Mouse (Mus musculus) liver (tissue): ENCODE data around the gene Clstn3.
"Not testable (repeated sequence)": the region's sequence is repeated elsewhere in the genome, so short reads cannot be mapped to it uniquely, and the experiment has no call there.

Experiments used
- DNase-seq: peaks from one replicate; pipeline ENCODE4 v3.0.0-alpha.2; 2020; ENCODE audit warnings: mixed read lengths

Clstn3 gene

DNA sequence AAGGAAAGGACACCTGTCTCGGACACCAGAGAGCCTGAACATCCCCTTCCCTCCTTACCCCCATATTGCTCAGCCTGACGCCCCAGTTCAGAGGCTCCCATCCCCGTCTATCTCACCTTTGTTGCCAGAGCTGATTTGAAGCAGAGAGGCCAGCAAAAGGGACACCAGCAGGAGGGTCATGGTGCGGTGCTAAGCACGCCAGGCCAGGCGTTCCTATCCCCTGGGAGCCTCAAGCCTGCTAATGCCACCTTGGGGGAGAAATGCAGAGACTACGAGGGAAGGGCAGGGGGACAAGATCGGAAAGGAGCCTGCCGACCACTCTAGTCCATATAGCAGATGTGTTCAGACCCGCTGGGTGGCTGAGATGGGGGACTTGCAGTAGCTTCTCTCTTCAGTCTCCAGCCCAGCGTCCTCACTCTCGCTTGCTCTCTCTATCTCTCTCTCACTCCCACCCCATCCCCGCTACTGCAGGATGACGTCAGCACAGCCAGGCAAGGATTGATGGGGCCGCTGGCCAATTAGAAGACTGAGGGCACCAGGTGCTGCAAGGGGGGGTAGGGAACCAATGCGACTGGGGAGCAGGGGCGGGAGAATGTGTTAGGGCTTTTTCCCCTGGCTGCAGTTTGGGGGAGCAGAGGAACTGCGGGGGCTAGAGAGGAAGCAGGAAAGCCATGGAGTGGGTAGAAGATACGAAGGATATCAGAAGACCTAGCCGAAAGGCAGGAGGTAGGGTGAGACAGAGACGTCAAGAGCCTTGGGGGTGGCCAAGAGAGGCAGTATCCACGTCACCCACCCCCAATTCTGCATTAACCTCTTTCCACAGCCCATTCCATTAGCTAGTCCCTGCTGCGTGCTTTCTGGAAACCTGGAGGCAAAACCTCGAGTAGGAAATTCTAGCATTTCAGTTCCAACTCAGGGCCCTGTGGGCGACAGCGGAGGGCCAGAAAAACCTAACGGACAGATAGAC lies at the start of gene Clstn3:
TSS of gene Clstn3 (minus strand) at position 490 of the 967 bp plus-strand sequence.
- DNase-seq, result peak; percentile 88

DNA sequence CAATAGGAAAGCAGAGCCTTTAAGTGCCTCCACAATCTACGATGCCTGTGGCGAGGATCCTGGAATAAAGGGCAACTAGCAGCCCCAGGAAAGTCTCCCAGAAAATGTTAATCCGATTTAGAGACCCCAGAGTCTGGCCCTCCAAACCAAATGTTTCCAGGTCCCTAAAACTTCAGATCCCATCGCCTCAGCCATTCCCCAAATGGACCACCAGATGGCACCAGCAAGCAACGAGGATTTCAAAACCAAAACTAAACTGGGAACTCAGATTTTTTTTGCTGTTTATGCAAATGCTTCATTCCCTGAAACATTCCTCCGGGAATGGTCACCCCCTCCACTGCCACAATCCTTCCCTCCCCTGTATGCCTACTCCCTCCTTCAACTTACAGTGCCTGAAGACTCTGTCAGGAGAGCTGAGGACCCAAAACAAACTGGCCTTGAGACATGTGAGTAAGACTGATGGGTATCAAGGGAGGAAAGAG lies 47.8 kb upstream of the Clstn3 start, which contains the start of gene C1ra:
TSS of gene C1ra (plus strand) at position 51 of the 482 bp plus-strand sequence.
- peak; percentile 30 for DNase-seq

DNA sequence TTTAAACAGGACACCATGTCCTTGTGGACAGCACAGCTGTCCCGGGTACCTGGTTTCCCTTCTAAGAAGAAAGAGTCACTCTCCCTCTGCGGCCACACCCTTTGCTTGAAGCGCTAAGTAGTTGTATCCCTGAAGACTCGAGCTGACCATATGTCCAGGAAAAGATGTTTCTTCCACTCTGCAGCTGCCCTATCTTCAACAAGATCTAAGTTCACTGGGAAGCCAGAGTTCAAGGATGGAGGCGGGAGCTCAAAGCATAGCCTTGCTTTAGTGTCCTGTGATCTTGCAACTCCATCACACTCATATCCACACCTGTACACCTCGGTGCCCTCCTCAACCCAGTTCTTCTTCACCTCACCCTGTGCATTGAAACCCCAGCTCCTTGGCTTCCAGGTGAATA lies 47.3 kb upstream of the Clstn3 start:
- no peak for DNase-seq

- DNase-seq, result not testable (repeated sequence)
Observed at GRCm38 (mm10) chr6:124509192-124509591, 44.6 kb upstream of the Clstn3 start.

DNA sequence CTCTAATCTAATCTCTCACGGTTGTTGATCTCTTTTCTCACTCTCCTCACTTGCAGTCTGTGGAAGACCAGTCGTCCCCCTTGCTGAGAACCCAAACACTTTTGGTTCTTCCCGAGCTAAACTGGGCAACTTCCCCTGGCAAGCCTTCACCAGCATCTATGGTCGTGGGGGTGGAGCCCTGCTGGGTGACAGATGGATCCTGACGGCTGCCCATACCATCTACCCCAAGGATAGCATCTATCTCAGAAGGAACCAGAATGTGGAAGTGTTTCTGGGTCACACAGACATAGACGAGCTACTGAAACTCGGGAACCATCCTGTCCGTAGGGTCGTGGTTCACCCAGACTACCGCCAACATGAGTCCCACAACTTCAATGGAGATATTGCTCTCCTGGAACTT lies 43.7 kb upstream of the Clstn3 start:
- DNase-seq, result no peak

- no peak for DNase-seq
Observed at GRCm38 (mm10) chr6:124506991-124507390, 42.4 kb upstream of the Clstn3 start.

DNA sequence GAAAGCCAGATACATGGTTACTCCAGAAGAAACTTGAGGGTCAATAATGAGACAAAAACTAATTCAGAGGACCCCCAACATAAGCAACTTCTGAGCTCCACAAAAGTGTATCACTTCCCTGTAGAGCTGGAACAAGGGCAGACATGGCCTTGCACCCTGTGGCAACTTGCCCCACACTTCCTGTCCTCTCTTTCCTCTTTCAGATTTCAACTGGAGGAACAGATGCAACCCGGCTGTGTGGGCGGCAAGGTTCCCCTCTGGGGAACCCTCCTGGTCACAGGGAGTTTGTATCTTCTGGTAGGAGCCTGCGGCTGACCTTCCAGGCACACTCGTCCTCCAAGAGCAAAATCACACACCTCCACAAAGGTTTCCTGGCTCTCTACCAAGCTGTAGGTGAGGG lies 40.4 kb upstream of the Clstn3 start:
- peak; percentile 26 for DNase-seq

- no peak for DNase-seq
Observed at GRCm38 (mm10) chr6:124502021-124502420, 37.4 kb upstream of the Clstn3 start.

GRCm38 (mm10) chr6:124501473-124501872 lies 36.9 kb upstream of the Clstn3 start:
- DNase-seq, result no peak

GRCm38 (mm10) chr6:124499914-124500566 lies 35.4 kb upstream of the Clstn3 start:
- no peak for DNase-seq

DNA sequence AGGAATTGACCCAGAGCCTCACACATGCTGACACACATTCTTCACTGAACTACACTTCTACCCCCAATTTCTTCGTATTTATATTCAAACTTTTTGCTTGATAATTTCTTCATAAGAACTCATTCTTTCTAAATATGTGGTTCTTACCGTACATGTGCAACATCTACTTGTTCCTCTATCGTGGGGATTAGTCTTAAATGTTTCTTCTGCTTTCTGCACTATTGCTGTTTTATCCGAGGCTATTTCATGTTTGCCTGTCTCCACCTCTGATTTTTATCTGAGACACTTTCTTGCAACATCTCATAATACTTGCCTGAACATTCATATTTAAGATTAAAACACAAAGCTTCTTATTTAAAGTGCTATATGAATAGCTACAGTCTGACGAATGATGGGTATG lies 31.5 kb upstream of the Clstn3 start:
- DNase-seq, result no peak

- DNase-seq, result peak; percentile 36
Observed at GRCm38 (mm10) chr6:124493886-124494285, 29.3 kb upstream of the Clstn3 start.

DNA sequence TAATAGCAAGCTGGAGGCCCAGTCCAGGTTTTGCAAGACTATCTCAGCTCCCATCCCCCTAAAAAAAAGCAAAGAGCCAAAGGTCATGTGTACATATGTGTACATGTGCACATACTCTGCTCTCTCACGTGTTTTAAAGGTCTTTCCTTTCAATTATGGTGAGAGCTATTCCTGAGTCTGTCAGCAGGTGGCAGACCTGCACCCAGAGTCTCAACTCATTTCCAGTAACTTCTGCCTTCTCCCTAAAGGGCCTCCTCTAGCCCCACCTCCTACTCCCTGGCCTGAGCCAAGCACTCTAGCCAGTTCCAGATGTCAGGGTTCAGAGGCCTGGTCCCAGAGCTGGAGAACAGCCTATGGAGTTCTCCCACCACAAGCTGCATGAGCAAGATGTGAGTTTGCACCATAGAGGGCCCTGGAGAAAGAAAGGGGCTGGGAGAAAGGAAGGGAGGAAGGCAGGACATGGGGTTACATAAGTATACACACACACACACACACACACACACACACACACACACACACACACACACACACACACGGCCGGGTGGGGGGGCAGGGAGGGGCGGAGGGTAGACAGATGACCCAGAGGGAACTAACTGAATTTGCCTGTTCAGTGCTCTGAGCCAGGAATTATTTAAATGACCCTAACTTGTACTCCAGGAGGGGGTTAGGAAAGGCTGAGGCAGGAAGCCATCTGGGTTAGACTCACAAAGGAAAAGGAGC lies 28.4 kb upstream of the Clstn3 start, which contains the start of gene C1rl:
TSS of gene C1rl (plus strand) at position 272 of the 720 bp plus-strand sequence.
- DNase-seq, result peak; percentile 85

GRCm38 (mm10) chr6:124491427-124491826 lies 26.8 kb upstream of the Clstn3 start:
- DNase-seq, result no peak

DNA sequence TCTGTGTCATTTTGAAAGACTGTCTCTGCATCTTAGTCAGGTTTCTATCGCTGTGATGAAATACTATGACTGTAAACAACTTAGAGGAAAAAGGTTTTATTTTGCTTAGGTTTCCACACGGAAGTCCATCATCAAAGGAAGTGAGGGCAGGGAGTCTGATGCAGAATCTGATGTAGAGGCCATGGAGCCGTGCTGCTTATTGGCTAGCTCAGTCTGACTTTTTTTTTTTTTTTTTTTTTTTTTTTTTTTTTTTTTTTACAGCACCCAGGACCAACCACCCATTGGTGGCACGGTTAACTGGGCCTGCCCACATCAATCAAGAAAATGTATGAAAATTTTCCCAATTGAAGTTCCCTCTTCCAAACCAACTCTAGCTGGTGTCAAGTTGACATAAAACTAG lies 24.4 kb upstream of the Clstn3 start:
- DNase-seq, result no peak

DNA sequence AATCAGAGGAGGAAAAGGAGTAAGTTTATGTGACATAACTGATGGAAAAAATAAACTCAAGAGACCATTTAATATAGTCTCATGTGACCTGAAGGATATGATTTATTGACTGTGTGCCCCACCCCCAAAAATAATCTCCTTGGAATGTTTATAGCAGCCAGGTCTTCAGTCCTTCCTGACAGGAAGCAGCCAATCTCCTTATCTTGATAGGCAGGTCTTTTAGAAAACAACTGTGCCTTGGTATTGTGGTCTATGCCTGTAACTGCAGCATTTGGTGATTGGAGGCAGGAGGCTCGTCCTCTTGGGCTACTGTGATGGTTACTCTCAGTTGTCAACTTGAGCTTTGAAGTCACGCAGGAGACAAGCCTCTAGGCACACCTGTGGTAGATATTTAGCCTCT lies 22.9 kb upstream of the Clstn3 start:
- DNase-seq, result no peak

- no peak for DNase-seq
Observed at GRCm38 (mm10) chr6:124485414-124486144, 21.0 kb upstream of the Clstn3 start.

DNA sequence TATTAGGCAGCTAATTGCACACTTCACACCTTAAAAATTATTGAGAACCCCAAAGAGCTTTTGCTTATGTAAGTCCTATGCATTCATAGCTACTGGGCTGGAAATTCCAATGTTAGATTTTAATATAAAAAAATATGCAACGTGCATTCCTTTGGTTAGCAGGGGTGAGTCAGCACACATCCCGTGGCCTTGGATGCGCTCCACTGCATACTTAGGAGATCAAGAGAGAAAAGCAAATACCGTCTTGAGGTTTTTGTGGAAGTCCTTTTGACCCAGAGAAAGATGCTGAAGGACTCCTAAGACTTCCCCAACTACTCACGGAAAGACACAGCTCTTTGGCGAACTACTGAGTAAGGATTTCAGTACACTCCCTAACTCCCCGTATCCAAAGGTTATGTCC lies 20.3 kb upstream of the Clstn3 start:
- DNase-seq, result no peak

- not testable (repeated sequence) for DNase-seq
Observed at GRCm38 (mm10) chr6:124483831-124484230, 19.2 kb upstream of the Clstn3 start.

DNA sequence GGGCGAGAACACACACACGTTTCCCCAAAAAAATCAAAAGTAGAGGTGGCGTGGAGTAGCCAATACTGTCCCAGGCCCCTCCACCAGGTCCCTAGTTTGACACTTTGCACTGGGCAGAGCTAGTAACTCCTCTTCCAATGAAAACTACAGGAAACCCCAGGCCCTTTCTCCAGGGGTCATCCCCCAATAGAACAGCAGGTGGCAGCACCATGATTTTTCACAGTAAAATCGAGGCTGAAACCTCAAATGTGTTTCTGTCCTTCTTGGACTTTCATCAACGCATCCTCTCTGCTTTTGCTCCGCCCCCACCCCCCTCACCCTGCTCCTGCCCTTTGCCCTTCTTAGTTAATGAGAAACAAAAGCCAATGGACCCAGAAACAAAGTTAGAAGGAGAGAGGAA lies 17.0 kb upstream of the Clstn3 start:
- peak; percentile 74 for DNase-seq

DNA sequence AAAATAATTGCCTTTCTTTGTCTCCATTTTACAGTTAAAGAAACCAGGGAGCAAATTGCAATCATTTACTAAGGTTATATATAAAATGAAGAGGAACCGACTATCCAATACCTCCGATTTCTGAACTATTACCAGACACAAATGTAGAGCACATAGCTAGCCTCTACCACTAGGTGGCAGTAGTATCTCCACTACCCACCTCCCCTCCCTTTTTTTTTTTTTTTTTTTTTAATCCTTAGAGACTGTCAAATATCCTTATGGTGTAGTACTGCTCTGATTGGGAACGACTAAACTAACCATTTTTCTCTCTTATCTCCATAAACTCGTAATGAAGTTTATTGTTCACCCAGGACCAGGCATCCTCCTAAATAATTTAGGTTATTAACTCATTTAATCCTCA lies 15.7 kb upstream of the Clstn3 start:
- no peak for DNase-seq

DNA sequence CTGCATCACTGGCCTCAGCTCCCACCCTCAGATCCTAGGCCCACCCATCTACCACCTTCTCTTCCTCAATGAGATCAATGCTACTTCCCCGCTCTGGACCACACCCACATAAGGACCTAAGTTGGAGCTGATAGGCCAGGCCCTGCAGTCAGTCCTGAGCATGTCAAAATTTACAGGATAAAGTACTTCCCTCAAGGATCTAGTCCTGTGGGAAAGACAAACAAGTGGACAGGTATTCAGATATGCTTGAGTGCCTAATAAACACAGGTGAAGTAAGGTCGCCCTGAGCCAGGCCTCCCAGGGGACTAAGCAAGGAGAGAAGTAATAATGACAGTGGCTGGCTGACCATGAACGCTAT lies 15.0 kb upstream of the Clstn3 start:
- DNase-seq, result no peak
